Mouse (Mus musculus): ENCODE measurements around the gene Bloc1s6. TPM values are rescaled to one million over a fixed set of nuclear protein-coding genes. Genes with fewer than 3 reads are reported as not detected.

The Bloc1s6 gene
- polyA plus RNA-seq, 1 experiment from 2014 or later = 76.1 TPM

GRCm38 (mm10) chr2:122716301-122716842 lies 21.9 kb upstream of the Bloc1s6 start:
- Histone ChIP-seq H3K4me1 (no peaks in the 10 kb centered on the region), H3K27ac (no peak overlapping the region), H3K27me3 (no peaks in the 10 kb centered on the region), H3K4me3 (replicated peaks) (no peak overlapping the region), H3K9me3 (no peaks in the 10 kb centered on the region), H3K4me2 (no peak overlapping the region), H3K9ac (no peak overlapping the region), H3K36me3 (replicated peaks) (no peaks in the 10 kb centered on the region)
- no peak for ATAC-seq (ENCODE audit: low FRiP score)
- WGBS = 88% methylated on average over 3 of the region's 3 CpGs

- no peaks in the 10 kb centered on the region for H3K27me3 ChIP-seq
- H3K4me1 ChIP-seq = no peaks in the 10 kb centered on the region
- H3K9me3 ChIP-seq = no peaks in the 10 kb centered on the region
- no peak overlapping the region for H3K9ac ChIP-seq
- 69% methylated on average over 1 of the region's 1 CpGs for WGBS
- no peak overlapping the region for H3K4me3 ChIP-seq (replicated peaks)
- no peak overlapping the region for H3K27ac ChIP-seq
- no peak overlapping the region for H3K4me2 ChIP-seq
- H3K36me3 ChIP-seq (replicated peaks) = no peaks in the 10 kb centered on the region
- ATAC-seq (ENCODE audit: low FRiP score) = no peak
Measured at GRCm38 (mm10) chr2:122719232-122719631, 19.1 kb upstream of the Bloc1s6 start.

GRCm38 (mm10) chr2:122720564-122720963 lies 17.7 kb upstream of the Bloc1s6 start:
- no peak for ATAC-seq (ENCODE audit: low FRiP score)

GRCm38 (mm10) chr2:122725604-122726003 lies 12.7 kb upstream of the Bloc1s6 start:
- Histone ChIP-seq H3K4me3 (replicated peaks) (no peak overlapping the region), H3K27ac (no peak overlapping the region), H3K4me2 (no peak overlapping the region), H3K27me3 (no peaks in the 10 kb centered on the region), H3K36me3 (replicated peaks) (no peaks in the 10 kb centered on the region), H3K4me1 (no peaks in the 10 kb centered on the region), H3K9ac (no peak overlapping the region), H3K9me3 (no peaks in the 10 kb centered on the region)
- ATAC-seq (ENCODE audit: low FRiP score) = no peak
- 60% methylated on average over 10 of the region's 10 CpGs for WGBS

More at GRCm38 (mm10) chr2:122720564-122720963, 17.7 kb upstream of the Bloc1s6 start:
- no peaks in the 10 kb centered on the region for H3K27me3 ChIP-seq
- H3K27ac ChIP-seq = no peak overlapping the region
- H3K9me3 ChIP-seq = no peaks in the 10 kb centered on the region
- no peaks in the 10 kb centered on the region for H3K36me3 ChIP-seq (replicated peaks)
- no peak overlapping the region for H3K4me2 ChIP-seq
- H3K9ac ChIP-seq = no peak overlapping the region
- no peak overlapping the region for H3K4me3 ChIP-seq (replicated peaks)
- H3K4me1 ChIP-seq = no peaks in the 10 kb centered on the region
- 86% methylated on average over 3 of the region's 3 CpGs for WGBS

- Histone ChIP-seq H3K4me3 (replicated peaks) (no peak overlapping the region), H3K27me3 (peaks cover 23% of the 10 kb centered on the region), H3K27ac (no peak overlapping the region), H3K36me3 (replicated peaks) (no peaks in the 10 kb centered on the region), H3K9ac (no peak overlapping the region), H3K9me3 (no peaks in the 10 kb centered on the region), H3K4me2 (no peak overlapping the region), H3K4me1 (no peaks in the 10 kb centered on the region)
- 57% methylated on average over 2 of the region's 2 CpGs for WGBS
- no peak for ATAC-seq (ENCODE audit: low FRiP score)
Measured at GRCm38 (mm10) chr2:122731456-122731855, 6.8 kb upstream of the Bloc1s6 start.

GRCm38 (mm10) chr2:122739023-122739422 lies 720 bp downstream of the Bloc1s6 start:
- 31% methylated on average over 7 of the region's 7 CpGs for WGBS
- no peak for ATAC-seq (ENCODE audit: low FRiP score)
- Histone ChIP-seq H3K9me3 (no peaks in the 10 kb centered on the region), H3K36me3 (replicated peaks) (peaks cover 7% of the 10 kb centered on the region), H3K27ac (peak overlapping the region; percentile 90), H3K4me2 (peak overlapping the region; percentile 72), H3K9ac (peak overlapping the region; percentile 88), H3K27me3 (peaks cover 13% of the 10 kb centered on the region), H3K4me3 (replicated peaks) (peak overlapping the region; percentile 84), H3K4me1 (peaks cover 21% of the 10 kb centered on the region)

GRCm38 (mm10) chr2:122746461-122746860 lies 8.2 kb downstream of the Bloc1s6 start:
- Histone ChIP-seq H3K4me1 (no peaks in the 10 kb centered on the region), H3K27ac (no peak overlapping the region), H3K27me3 (no peaks in the 10 kb centered on the region), H3K4me3 (replicated peaks) (no peak overlapping the region), H3K36me3 (replicated peaks) (peaks cover 43% of the 10 kb centered on the region), H3K9me3 (no peaks in the 10 kb centered on the region), H3K9ac (no peak overlapping the region), H3K4me2 (no peak overlapping the region)
- WGBS = 85% methylated on average over 9 of the region's 9 CpGs
- no peak for ATAC-seq (ENCODE audit: low FRiP score)

GRCm38 (mm10) chr2:122753739-122754343 lies 15.5 kb downstream of the Bloc1s6 start:
- Histone ChIP-seq H3K4me1 (no peaks in the 10 kb centered on the region), H3K36me3 (replicated peaks) (no peaks in the 10 kb centered on the region), H3K27me3 (no peaks in the 10 kb centered on the region; the same call in 1 of the 2 replicates), H3K4me2 (no peak overlapping the region), H3K9ac (no peak overlapping the region), H3K4me3 (replicated peaks) (no peak overlapping the region), H3K9me3 (no peaks in the 10 kb centered on the region), H3K27ac (no peak overlapping the region)
- ATAC-seq (ENCODE audit: low FRiP score) = peak; percentile 70; the same call in 1 of the 2 replicates
- 16% methylated on average over 7 of the region's 7 CpGs for WGBS

GRCm38 (mm10) chr2:122759791-122760190 lies 21.5 kb downstream of the Bloc1s6 start:
- peaks cover under 1% of the 10 kb centered on the region; the same call in 1 of the 2 replicates for H3K4me1 ChIP-seq
- H3K27ac ChIP-seq = no peak overlapping the region
- H3K4me2 ChIP-seq = no peak overlapping the region
- H3K9me3 ChIP-seq = no peaks in the 10 kb centered on the region
- H3K9ac ChIP-seq = no peak overlapping the region
- WGBS = 88% methylated on average over 1 of the region's 1 CpGs
- H3K36me3 ChIP-seq (replicated peaks) = no peaks in the 10 kb centered on the region
- H3K27me3 ChIP-seq = peaks cover 20% of the 10 kb centered on the region
- H3K4me3 ChIP-seq (replicated peaks) = no peak overlapping the region
- ATAC-seq (ENCODE audit: low FRiP score) = no peak

- WGBS = 76% methylated on average over 3 of the region's 3 CpGs
- Histone ChIP-seq H3K9me3 (no peaks in the 10 kb centered on the region), H3K4me2 (no peak overlapping the region), H3K27me3 (peaks cover 38% of the 10 kb centered on the region), H3K27ac (no peak overlapping the region), H3K9ac (no peak overlapping the region), H3K4me3 (replicated peaks) (no peak overlapping the region), H3K4me1 (peaks cover 9% of the 10 kb centered on the region), H3K36me3 (replicated peaks) (no peaks in the 10 kb centered on the region)
- ATAC-seq (ENCODE audit: low FRiP score) = no peak
Measured at GRCm38 (mm10) chr2:122762991-122763390, 24.7 kb downstream of the Bloc1s6 start.

- peaks cover 9% of the 10 kb centered on the region for H3K4me1 ChIP-seq
- WGBS = 49% methylated on average over 6 of the region's 6 CpGs
- ATAC-seq (ENCODE audit: low FRiP score) = no peak
- H3K9me3 ChIP-seq = no peaks in the 10 kb centered on the region
- H3K9ac ChIP-seq = no peak overlapping the region
- no peak overlapping the region for H3K27ac ChIP-seq
- no peak overlapping the region for H3K4me3 ChIP-seq (replicated peaks)
- peaks cover 38% of the 10 kb centered on the region for H3K27me3 ChIP-seq
- H3K4me2 ChIP-seq = peak overlapping the region; percentile 85; the same call in 1 of the 2 replicates
- H3K36me3 ChIP-seq (replicated peaks) = no peaks in the 10 kb centered on the region
Measured at GRCm38 (mm10) chr2:122764526-122764925, 26.2 kb downstream of the Bloc1s6 start.

GRCm38 (mm10) chr2:122765071-122765793 lies 26.9 kb downstream of the Bloc1s6 start, which contains the start of gene Sqor:
TSS of gene Sqor (plus strand) at chr2:122765237.
- Histone ChIP-seq H3K9me3 (no peaks in the 10 kb centered on the region), H3K4me2 (peak within 1 kb of the TSS; percentile 85), H3K4me1 (peaks cover 9% of the 10 kb centered on the region), H3K36me3 (replicated peaks) (no peaks in the 10 kb centered on the region), H3K9ac (peak within 1 kb of the TSS; percentile 59), H3K4me3 (replicated peaks) (peak within 1 kb of the TSS; percentile 47), H3K27ac (no peak within 1 kb of the TSS), H3K27me3 (peaks cover 38% of the 10 kb centered on the region)
- whole genome bisulfite sequencing = under 1% methylated on average over 46 of the region's 46 CpGs
- peak; percentile 30; the same call in 1 of the 2 replicates for ATAC-seq (ENCODE audit: low FRiP score)
